ENCODE assay signal across 8 mouse cellular contexts in the genomic region with DNA sequence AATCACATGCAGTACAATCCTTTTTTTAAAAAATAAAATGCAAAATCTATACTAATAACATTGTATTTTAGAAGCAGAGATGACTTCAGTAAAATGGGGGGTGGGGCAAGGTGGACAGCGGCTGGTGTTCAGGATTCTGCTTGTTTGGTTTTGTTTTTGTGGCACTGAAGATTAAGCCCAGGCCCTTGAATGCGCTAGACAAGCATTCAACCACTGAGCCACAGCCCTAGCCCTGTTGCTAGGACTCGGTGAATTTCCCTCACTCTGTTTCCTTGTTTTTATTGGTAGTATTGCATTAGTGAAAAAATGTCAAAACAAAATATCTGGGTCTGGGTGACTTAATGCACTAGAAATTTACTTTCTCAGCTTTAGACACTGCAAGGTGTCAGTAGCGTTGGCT.
DNase-seq lines count a peak whose midpoint lies in the region; ATAC-seq and TF ChIP-seq lines count a peak whose summit lies in the region.

No protein-coding gene starts in this region.

- 0 out of 2 replicates have a peak, but pooled peaks have one; percentile 37 for ATAC-seq in forebrain, embryonic 13.5 days
- no peak for ATAC-seq in liver, embryonic 13.5 days (ENCODE audit: low read depth)

- H3K4me2 ChIP-seq in forebrain, embryonic 13.5 days, result peak overlapping the region; percentile 53
- H3K4me2 ChIP-seq in liver, embryonic 13.5 days, result no peak overlapping the region; the same call in 1 of the 2 replicates

- H3K36me3 ChIP-seq in forebrain, embryonic 13.5 days (ENCODE audit: poor library complexity, severe bottlenecking), result no peaks in the 10 kb centered on the region
- no peaks in the 10 kb centered on the region for H3K36me3 ChIP-seq in liver, embryonic 13.5 days

- H3K27me3 ChIP-seq in forebrain, embryonic 13.5 days, result no peaks in the 10 kb centered on the region
- 0 out of 2 replicates have a peak, but pooled peaks cover 2% of the 10 kb centered on the region for H3K27me3 ChIP-seq in liver, embryonic 13.5 days

- no peak for TF ChIP-seq POLR2A in brain, embryonic 14.5 days (IDR thresholded peaks at IDR 0.05; ENCODE audit: borderline replicate concordance, extremely low read depth, insufficient read depth, insufficient read length, poor library complexity, severe bottlenecking)

- no peak for DNase-seq in left cerebral cortex, adult 2 months (ENCODE audit: extremely low spot score in 1 of 2, low spot score in 2 of 2)
- DNase-seq in left cerebral cortex, adult 11 months (ENCODE audit: low spot score), result no peak
- peak; percentile 67 for DNase-seq in brain, embryonic 14.5 days (ENCODE audit: low read depth)
- no peak for DNase-seq in liver, embryonic 13.5 days
- no peak for DNase-seq in gastrocnemius, postnatal 4 days (ENCODE audit: low spot score in 2 of 2)
- DNase-seq in left cerebral cortex, postnatal 10 days (ENCODE audit: extremely low spot score in 1 of 2, low spot score in 2 of 2), result no peak
- DNase-seq in yolk sac, embryonic 10.5 days (ENCODE audit: low spot score), result no peak

- peaks cover 34% of the 10 kb centered on the region for H3K4me1 ChIP-seq in forebrain, embryonic 13.5 days
- peaks cover 35% of the 10 kb centered on the region for H3K4me1 ChIP-seq in liver, embryonic 13.5 days (replicated peaks)

- H3K4me3 ChIP-seq in left cerebral cortex, adult 2 months, result no peak overlapping the region
- no peak overlapping the region for H3K4me3 ChIP-seq in forebrain, embryonic 13.5 days
- no peak overlapping the region for H3K4me3 ChIP-seq in liver, embryonic 13.5 days (replicated peaks)

- no peak for TF ChIP-seq CTCF in left cerebral cortex, adult 2 months (IDR thresholded peaks at IDR 0.05)
- no peak for TF ChIP-seq CTCF in brain, embryonic 14.5 days (IDR thresholded peaks at IDR 0.05; ENCODE audit: borderline replicate concordance, extremely low read depth, insufficient read depth, insufficient read length)

- no peak overlapping the region for H3K9ac ChIP-seq in forebrain, embryonic 13.5 days
- no peak overlapping the region for H3K9ac ChIP-seq in liver, embryonic 13.5 days

- peak overlapping the region; percentile 92 for H3K27ac ChIP-seq in left cerebral cortex, adult 2 months
- H3K27ac ChIP-seq in forebrain, embryonic 13.5 days, result peak overlapping the region; percentile 80
- peak overlapping the region; percentile 10; the same call in 1 of the 2 replicates for H3K27ac ChIP-seq in liver, embryonic 13.5 days

- no peaks in the 10 kb centered on the region for H3K9me3 ChIP-seq in forebrain, embryonic 13.5 days (replicated peaks)
- H3K9me3 ChIP-seq in liver, embryonic 13.5 days (replicated peaks), result no peaks in the 10 kb centered on the region

- WGBS in forebrain, embryonic 13.5 days, result 7% methylated on average over 4 of the region's 4 CpGs
- 33% methylated on average over 4 of the region's 4 CpGs for WGBS in liver, embryonic 13.5 days (ENCODE audit: insufficient replicate concordance)

- intact Hi-C loops in left cerebral cortex, adult 2 months (cut with DNase I), result no loop called here
- intact Hi-C loops in left cerebral cortex, postnatal 10 days (cut with DNase I), result no loop called here

Comparison
In these comparisons a context has a peak if more than half of its experiments do, and no peak if none do; other contexts are left out.
1. H3K27ac ChIP-seq: peak in every context shown above with its lines; median percentile 92 in left cerebral cortex, adult 2 months; 80 in forebrain, embryonic 13.5 days; 10 in liver, embryonic 13.5 days.